Mouse (Mus musculus) CD4-positive helper T cell, adult 2 months (primary cell): ENCODE results near the gene Nphp4.

Experiments
- DNase-seq: peaks from one replicate; pipeline ENCODE4 v3.0.0-alpha.2; 2012; ENCODE audit warnings: low read depth, missing footprints, low spot score

Nphp4 gene

DNA sequence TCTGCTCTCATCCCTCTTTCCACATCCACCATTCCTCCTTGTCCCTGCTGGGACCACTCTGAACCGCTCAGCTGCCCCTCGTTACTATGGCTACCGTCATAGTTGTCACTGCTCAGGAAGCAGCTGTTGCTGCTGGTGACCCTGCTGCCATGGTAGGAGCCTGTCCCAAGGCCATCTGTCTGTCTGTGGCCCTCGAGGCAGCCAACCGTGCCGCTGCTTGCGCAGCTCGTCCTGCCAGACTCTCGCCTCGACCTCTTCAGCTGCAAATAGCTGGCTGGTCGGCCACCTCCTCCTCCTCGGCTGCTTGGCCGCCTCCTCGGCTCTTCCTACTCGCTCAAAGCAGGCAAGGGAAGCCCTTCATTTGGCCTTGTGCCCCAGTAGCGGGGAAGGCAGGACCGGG lies 81.7 kb downstream of the Nphp4 start:
- DNase-seq, result no peak

DNA sequence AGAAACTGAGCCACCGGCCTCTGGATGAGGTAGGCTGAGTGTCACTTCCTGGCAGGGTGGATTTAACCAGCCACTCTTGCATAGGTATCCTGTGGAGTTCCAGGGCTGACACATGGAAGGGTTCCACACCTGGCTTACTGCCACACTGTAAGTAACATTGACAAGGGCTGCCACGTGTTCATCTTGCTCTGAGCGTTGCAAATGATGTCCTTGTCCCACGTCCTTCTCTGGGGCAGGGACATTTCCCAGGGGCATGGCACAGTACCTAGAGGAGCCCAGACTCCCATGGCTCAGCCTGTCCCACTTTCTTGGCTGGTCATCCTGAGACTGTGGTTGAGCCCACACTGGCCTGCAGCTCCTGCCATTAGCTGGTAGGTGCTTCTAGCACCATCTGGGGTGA lies 91.5 kb downstream of the Nphp4 start:
- DNase-seq, result no peak

DNA sequence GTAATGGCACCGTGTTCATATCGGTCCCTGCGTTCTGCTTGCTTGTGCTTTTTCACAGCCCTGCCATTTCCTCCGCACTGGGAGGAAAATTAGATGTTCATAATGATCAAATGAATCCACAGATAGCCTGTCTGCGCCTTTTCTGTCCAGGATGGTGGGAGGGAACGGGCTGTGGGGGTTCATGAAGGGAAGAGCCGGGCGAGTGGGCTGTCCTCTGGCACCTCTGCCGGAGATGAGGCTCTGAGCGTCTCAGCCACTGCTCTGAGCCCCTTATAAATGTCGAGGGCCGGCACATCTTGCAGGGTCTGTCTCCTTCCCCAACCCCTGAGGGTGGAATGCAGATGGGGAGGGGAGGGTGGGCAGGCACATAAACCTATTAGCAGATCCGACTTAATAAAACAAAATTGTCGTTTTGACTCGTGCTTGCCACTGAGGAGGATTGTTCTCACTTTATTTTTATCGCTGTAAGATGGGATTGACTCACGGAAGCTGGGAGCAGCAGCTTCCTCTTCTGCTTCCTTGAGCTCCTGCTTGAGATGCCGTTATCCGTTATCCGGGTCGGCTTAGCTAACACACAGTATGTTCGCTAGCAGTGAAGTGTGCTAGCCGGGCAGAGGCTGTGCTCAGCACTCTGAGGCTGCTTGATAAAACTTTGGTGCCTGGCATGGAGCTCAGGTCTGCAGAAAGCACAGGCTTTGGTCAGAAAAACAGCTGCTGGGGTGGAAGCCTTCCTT lies 92.3 kb downstream of the Nphp4 start:
- DNase-seq, result no peak

DNA sequence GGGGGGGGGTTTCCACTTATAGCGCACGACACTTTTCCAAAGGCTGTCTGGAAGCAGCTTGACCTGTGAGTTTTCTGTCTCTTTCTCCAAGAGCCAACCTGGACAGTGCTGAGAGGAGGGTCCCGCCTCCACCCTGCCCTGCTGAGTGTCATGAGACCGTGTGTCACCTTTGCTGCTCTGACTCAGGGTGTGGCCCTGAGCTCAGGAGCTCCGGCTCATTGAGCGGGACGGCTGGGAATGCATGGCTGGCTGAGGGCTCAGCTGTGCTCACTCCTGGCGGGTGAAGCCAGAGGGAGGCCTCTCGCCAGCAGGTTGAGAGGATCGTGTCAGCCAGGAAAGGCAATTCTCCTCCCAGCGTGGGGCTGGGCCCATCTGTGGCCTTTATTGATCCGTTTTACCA lies 97.8 kb downstream of the Nphp4 start:
- no peak for DNase-seq

DNA sequence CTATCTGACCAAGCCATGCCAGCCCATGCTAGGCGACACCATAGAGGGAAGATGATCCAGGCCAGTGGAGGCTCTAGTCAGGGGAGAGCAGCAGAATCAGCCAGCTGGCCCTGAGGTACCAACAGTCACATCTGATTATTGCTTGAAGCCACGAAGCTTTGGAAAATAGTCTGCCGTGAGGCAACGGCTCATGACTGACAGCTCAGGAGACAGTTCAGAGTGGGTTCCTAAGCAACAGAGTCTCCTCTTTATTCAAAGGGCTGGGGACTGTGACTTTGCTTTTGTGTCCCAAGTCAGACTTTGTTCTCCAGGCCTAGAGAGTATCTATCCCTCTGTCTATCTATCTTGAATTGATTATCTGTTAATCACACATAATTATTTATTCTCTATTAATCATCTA lies 100.3 kb downstream of the Nphp4 start:
- DNase-seq, result no peak

DNA sequence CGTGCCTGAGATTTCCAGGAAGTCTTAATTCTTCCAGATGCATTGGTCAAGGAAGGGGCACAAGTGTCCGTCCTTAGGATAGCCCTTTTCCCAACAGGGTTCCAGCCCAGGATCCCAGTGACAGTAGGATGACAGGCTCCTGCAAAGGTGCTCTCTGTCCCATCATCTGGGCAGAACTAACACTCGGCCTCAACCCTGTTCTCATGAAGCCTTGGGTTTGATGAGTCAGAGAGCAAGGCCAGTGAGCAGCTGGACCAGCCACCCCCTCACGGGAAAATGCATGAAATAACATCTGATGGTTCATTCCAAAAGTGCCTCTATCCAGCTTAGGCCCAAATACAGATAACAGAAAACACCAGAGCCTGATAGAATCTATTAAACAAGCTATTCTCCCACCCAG lies 103.5 kb downstream of the Nphp4 start:
- no peak for DNase-seq

DNA sequence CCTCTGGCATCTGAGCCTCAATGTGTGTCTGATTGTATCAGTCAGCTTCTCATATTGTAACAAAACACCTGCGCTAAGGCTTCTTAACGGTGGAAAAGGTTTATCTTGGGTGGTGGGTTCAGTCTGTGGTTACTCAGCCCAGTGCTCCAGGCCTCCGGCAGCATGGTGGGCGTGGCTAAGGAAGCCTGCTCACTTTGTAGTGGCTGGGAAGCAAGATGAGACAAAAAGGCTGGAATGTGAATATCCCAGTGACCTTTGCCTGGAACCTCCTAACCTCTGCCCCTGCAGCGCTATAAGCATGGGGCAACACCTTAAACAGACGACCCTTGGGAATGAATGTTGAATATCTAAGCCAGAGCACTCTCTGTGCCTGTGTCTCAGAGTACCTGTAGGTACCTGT lies 105.7 kb downstream of the Nphp4 start:
- no peak for DNase-seq

DNA sequence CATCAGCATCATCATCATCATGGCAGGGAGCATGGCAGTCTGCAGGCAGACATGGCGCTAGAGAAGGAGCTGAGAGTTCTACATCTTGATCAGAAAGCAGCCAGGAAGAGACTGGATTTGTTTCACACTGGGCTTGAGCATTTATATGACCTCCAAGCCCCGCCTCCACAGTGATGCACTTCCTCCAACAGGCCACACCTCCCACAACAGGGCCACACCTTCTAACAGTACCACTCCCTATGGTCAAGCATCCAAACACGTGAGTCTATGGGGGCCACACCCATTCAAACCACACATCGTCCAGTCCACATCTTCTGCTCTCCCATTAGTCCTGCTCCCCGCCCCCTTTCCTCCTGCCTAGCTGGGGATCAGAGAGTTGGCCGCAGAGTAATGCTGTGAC lies 107.1 kb downstream of the Nphp4 start:
- no peak for DNase-seq

DNA sequence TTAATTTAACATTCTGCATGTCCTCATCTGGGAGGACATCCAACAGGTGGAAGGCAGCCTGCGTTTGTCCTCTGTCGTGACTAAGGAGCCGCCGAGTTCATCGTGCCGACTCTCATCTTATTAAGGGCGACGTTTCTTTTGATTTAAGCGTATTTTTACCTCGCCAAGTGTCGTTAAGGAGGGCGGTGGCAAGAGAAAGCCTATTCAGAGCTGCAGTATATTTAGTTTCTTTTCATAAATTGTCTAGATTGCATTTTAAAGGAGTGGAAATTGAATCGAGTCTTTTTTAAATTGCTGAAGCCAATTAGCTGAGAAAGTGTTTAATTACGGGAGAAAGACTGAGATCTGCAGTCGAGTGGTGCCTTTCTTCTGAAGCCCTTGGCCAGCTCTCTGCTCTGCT lies 109.0 kb downstream of the Nphp4 start:
- no peak for DNase-seq

DNA sequence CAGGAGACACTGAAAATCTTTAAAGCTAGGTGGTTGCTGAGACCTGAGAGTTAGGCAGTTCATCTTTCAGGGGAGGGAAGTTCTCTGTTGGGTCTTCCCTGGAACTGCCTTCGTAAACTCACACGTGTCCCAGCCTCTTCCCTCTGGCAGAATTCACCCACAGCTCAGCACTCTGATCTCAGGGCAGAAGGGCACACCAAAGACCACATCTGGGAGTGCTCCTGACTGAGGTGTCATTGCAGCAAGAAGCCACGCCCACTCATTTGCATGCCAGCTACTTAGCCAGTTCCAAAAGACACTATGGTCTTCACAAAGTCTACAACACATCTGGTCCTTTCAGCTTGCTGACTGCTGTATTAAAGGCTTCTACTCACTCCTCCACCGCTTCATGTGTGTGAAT lies 109.7 kb downstream of the Nphp4 start:
- no peak for DNase-seq

DNA sequence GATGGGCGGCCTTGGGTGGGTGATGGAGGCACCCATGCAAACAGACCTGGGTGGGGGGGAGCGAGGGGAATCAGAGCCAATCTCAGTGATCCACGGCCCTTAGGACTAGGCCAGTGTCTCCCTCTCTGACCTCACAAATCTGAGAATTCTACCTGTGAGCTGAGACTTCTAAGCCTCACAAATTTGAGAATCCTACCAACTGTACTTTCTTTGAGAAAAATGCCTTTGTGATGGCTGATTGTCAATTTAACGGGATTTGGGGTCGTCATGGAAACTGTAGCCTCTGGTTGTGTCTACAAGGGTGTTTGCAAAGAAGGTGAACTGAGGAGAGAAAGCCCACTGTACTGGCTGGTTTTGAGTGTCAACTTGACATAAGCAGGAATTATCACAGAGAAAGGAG lies 127.8 kb downstream of the Nphp4 start:
- no peak for DNase-seq

DNA sequence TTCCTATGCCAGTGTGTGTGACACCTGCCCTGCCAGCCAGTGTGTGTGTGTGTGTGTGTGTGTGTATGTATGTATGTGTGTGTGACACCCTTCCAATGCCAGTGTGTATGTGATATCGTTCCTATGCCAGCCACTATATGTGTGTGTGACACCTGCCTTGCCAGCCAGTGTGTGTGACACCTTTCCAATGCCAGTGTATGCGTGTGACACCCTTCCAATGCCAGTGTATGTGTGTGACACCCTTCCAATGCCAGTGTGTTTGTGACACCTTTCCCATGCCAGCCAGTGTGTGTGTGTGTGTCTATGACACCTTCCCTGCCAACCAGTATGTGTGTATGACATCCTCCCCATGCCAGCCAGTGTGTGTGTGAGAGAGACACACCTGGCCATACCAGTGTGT lies 132.7 kb downstream of the Nphp4 start:
- no peak for DNase-seq

DNA sequence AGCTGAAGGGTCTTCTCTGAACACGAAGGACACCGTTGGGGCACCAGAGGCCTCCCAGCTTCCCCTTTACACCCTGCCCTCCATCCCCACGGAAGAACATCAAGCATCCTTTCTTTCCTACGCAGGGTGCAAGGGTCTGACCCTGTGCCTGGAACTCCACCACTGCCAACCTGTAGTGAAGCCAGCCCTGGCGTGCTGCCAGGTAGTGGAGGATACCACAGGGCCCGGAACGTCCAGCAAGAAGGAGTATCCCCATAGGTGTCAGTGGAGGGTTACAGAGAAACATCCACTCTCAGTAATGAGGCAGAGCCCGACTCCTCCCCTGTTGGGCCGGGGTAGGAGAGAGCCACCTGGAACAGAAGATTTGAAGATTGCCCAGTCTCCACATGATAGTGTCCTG lies 133.5 kb downstream of the Nphp4 start:
- DNase-seq, result no peak
